Mouse (Mus musculus): ENCODE measurements at regions not wholly inside any gene's neighbourhood (a gene's known extent, or its start where the extent isn't known, plus 50 kb on each side); places are given as distances from the start of the nearest gene placed in this dataset.
A peak's percentile ranks its signal among the peaks of the same experiment; 100 is the strongest.

DNA sequence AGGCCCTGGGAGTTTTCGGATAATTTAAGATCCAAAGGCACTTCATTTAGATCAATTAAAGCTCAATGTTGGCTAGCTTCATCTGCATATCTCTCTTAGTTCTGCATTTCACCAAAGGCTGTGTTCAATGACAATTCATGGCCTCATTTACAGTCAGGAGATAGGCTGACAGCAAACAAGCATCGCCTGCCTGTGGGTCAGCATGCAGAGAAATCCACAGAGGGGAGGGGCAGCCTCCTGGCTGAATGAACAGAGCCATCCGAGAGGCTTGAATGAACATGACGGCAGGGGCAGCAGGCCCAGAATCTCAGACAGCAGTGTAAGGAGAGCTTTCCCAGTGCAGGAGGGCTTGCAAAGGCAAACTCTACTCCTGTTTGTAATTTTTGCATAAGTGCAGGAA lies 74.1 kb upstream of the Prkg2 start:
- Histone ChIP-seq H3K4me2 (ENCODE audit: low read depth, low read length) (no peak overlapping the region), H3K9me3 (ENCODE audit: control insufficient read depth, low read length) (no peaks in the 10 kb centered on the region), H3K9ac (ENCODE audit: low read depth, low read length) (no peak overlapping the region), H3K36me3 (ENCODE audit: control insufficient read depth, insufficient read depth, low read length) (no peaks in the 10 kb centered on the region), H3K4me1 (ENCODE audit: control insufficient read depth, insufficient read depth, low read length) (0 out of 2 replicates have a peak, but pooled peaks cover 2% of the 10 kb centered on the region), H3K27me3 (replicated peaks; ENCODE audit: control insufficient read depth, insufficient read depth, low read length) (no peaks in the 10 kb centered on the region), H3K4me3 (ENCODE audit: low read length) (no peak overlapping the region), H3K27ac (ENCODE audit: low read length) (no peak overlapping the region)
- 64% methylated on average over 4 of the region's 4 CpGs for WGBS
- no peak for ATAC-seq

GRCm38 (mm10) chr5:99099727-99100116 lies 62.6 kb upstream of the Prkg2 start:
- WGBS: 33% methylated on average over 6 of the region's 6 CpGs
- H3K36me3 ChIP-seq (ENCODE audit: control insufficient read depth, insufficient read depth, low read length): no peaks in the 10 kb centered on the region
- H3K4me1 ChIP-seq (ENCODE audit: control insufficient read depth, insufficient read depth, low read length): no peaks in the 10 kb centered on the region; the same call in 1 of the 2 replicates
- peak; percentile 86 for ATAC-seq
- H3K27ac ChIP-seq (ENCODE audit: low read length): peak overlapping the region; percentile 83
- H3K4me2 ChIP-seq (ENCODE audit: low read depth, low read length): no peak overlapping the region; the same call in 1 of the 2 replicates
- no peak overlapping the region for H3K4me3 ChIP-seq (ENCODE audit: low read length)
- no peaks in the 10 kb centered on the region for H3K9me3 ChIP-seq (ENCODE audit: control insufficient read depth, low read length)
- H3K27me3 ChIP-seq (replicated peaks; ENCODE audit: control insufficient read depth, insufficient read depth, low read length): no peaks in the 10 kb centered on the region
- H3K9ac ChIP-seq (ENCODE audit: low read depth, low read length): no peak overlapping the region

- H3K4me1 ChIP-seq (ENCODE audit: control insufficient read depth, insufficient read depth, low read length): no peaks in the 10 kb centered on the region; the same call in 1 of the 2 replicates
- no peak overlapping the region for H3K9ac ChIP-seq (ENCODE audit: low read depth, low read length)
- no peak overlapping the region for H3K4me3 ChIP-seq (ENCODE audit: low read length)
- no peak overlapping the region; the same call in 1 of the 2 replicates for H3K4me2 ChIP-seq (ENCODE audit: low read depth, low read length)
- no peaks in the 10 kb centered on the region for H3K27me3 ChIP-seq (replicated peaks; ENCODE audit: control insufficient read depth, insufficient read depth, low read length)
- H3K36me3 ChIP-seq (ENCODE audit: control insufficient read depth, insufficient read depth, low read length): no peaks in the 10 kb centered on the region
- peak; percentile 81 for ATAC-seq
- H3K9me3 ChIP-seq (ENCODE audit: control insufficient read depth, low read length): no peaks in the 10 kb centered on the region
- peak overlapping the region; percentile 83 for H3K27ac ChIP-seq (ENCODE audit: low read length)
- 77% methylated on average over 7 of the region's 7 CpGs for WGBS
These were observed 62.0 kb upstream of the Prkg2 start for GRCm38 (mm10) chr5:99099014-99099726.

Data from intestine, embryonic 16.5 days (tissue).